Mouse (Mus musculus): ENCODE results near the gene Add1. TPM values are rescaled to one million over a fixed set of nuclear protein-coding genes. Genes with fewer than 3 reads are reported as not detected.

The Add1 gene
- polyA plus RNA-seq, 3 experiments from 2014 or later, result 91.1 to 101 (median 93.7) TPM

- no peak for ATAC-seq
Measured at GRCm38 (mm10) chr5:34609966-34610365, 36.5 kb downstream of the Add1 start.

- no peak for ATAC-seq
Measured at GRCm38 (mm10) chr5:34632996-34633395, 59.5 kb downstream of the Add1 start.

GRCm38 (mm10) chr5:34633641-34634040 lies 60.2 kb downstream of the Add1 start:
- no peak for ATAC-seq

GRCm38 (mm10) chr5:34634746-34635400 lies 61.4 kb downstream of the Add1 start:
- ATAC-seq, result no peak

GRCm38 (mm10) chr5:34635665-34636192 lies 62.3 kb downstream of the Add1 start:
- no peak for ATAC-seq

- peak; percentile 76 for ATAC-seq
Measured at GRCm38 (mm10) chr5:34636481-34637287, 63.2 kb downstream of the Add1 start, which contains the start of gene Mfsd10. Gene Mfsd10 (minus strand): TSS chr5:34637212.

GRCm38 (mm10) chr5:34637591-34638156 lies 64.2 kb downstream of the Add1 start:
- ATAC-seq, result no peak

- no peak for ATAC-seq
Measured at GRCm38 (mm10) chr5:34641991-34642390, 68.5 kb downstream of the Add1 start.

- peak; percentile 79 for ATAC-seq
Measured at GRCm38 (mm10) chr5:34642932-34643331, 69.5 kb downstream of the Add1 start.

GRCm38 (mm10) chr5:34647581-34647980 lies 74.1 kb downstream of the Add1 start:
- ATAC-seq, result peak; percentile 53

GRCm38 (mm10) chr5:34652961-34653360 lies 79.5 kb downstream of the Add1 start:
- no peak for ATAC-seq

- no peak for ATAC-seq
Measured at GRCm38 (mm10) chr5:34654881-34655280, 81.4 kb downstream of the Add1 start.

GRCm38 (mm10) chr5:34657556-34657955 lies 84.1 kb downstream of the Add1 start:
- no peak for ATAC-seq

GRCm38 (mm10) chr5:34659686-34660590 lies 86.5 kb downstream of the Add1 start, which contains the start of the genes Nop14 and Grk4:
Gene Nop14 (minus strand): TSS chr5:34660148.
Gene Grk4 (plus strand): TSS chr5:34660379.
- peak; percentile 93 for ATAC-seq

GRCm38 (mm10) chr5:34660591-34661130 lies 87.2 kb downstream of the Add1 start:
- no peak for ATAC-seq

GRCm38 (mm10) chr5:34661909-34662308 lies 88.4 kb downstream of the Add1 start:
- no peak for ATAC-seq

- ATAC-seq, result no peak
Measured at GRCm38 (mm10) chr5:34663231-34663630, 89.8 kb downstream of the Add1 start.

GRCm38 (mm10) chr5:34669493-34669892 lies 96.0 kb downstream of the Add1 start:
- ATAC-seq, result no peak

- no peak for ATAC-seq
Measured at GRCm38 (mm10) chr5:34670280-34670679, 96.8 kb downstream of the Add1 start.
